Mouse (Mus musculus): ENCODE measurements at regions not wholly inside any gene's neighbourhood (a gene's known extent, or its start where the extent isn't known, plus 50 kb on each side); places are given as distances from the start of the nearest gene placed in this dataset. TPM values are rescaled to one million over a fixed set of nuclear protein-coding genes. Genes with fewer than 3 reads are reported as not detected.
A peak's percentile ranks its signal among the peaks of the same experiment; 100 is the strongest.
"Not testable (repeated sequence)": the region's sequence is repeated elsewhere in the genome, so short reads cannot be mapped to it uniquely, and the experiment has no call there.

- not testable (repeated sequence) for H3K4me1 ChIP-seq; H3K4me3 ChIP-seq; H3K27ac ChIP-seq (replicated peaks); ATAC-seq (ENCODE audit: extremely low read depth, insufficient number of reproducible peaks, low FRiP score, low TSS enrichment); H3K27me3 ChIP-seq (replicated peaks); H3K9me3 ChIP-seq; H3K9ac ChIP-seq
- Histone ChIP-seq H3K36me3 (peaks cover 11% of the 10 kb centered on the region; the same call in 1 of the 2 replicates), H3K4me2 (peak overlapping the region; percentile 71)
- WGBS = 80% methylated on average over 3 of the region's 3 CpGs
Observed at GRCm38 (mm10) chr13:61805300-61805699, 235.4 kb upstream of the Cts3 start.

GRCm38 (mm10) chr13:61804168-61804874, 234.4 kb upstream of the Cts3 start:
- ATAC-seq (ENCODE audit: extremely low read depth, insufficient number of reproducible peaks, low FRiP score, low TSS enrichment); H3K36me3 ChIP-seq: not testable (repeated sequence)
- H3K9ac ChIP-seq = peak overlapping the region; percentile 90

GRCm38 (mm10) chr13:61803763-61804162, 233.8 kb upstream of the Cts3 start:
- not testable (repeated sequence) for H3K36me3 ChIP-seq; H3K9me3 ChIP-seq; ATAC-seq (ENCODE audit: extremely low read depth, insufficient number of reproducible peaks, low FRiP score, low TSS enrichment); H3K27ac ChIP-seq (replicated peaks); H3K27me3 ChIP-seq (replicated peaks); H3K4me1 ChIP-seq
- Histone ChIP-seq H3K9ac (peak overlapping the region; percentile 90; the same call in 1 of the 2 replicates), H3K4me3 (peak overlapping the region; percentile 80), H3K4me2 (peak overlapping the region; percentile 71)
- WGBS = 18% methylated on average over 5 of the region's 5 CpGs

More at GRCm38 (mm10) chr13:61804168-61804874, 234.4 kb upstream of the Cts3 start:
- under 1% methylated on average over 19 of the region's 19 CpGs for WGBS
- H3K27me3 ChIP-seq (replicated peaks); H3K9me3 ChIP-seq; H3K4me1 ChIP-seq: not testable (repeated sequence)
- Histone ChIP-seq H3K27ac (replicated peaks) (peak overlapping the region; percentile 59; the same call in 1 of the 2 replicates), H3K4me3 (peak overlapping the region; percentile 80), H3K4me2 (peak overlapping the region; percentile 71)

GRCm38 (mm10) chr13:61763457-61763856, 193.5 kb upstream of the Cts3 start:
- not testable (repeated sequence) for H3K4me1 ChIP-seq; H3K27me3 ChIP-seq (replicated peaks)
- 73% methylated on average over 1 of the region's 1 CpGs for whole genome bisulfite sequencing

More at GRCm38 (mm10) chr13:61763457-61763856, 193.5 kb upstream of the Cts3 start:
- not testable (repeated sequence) for ATAC-seq (ENCODE audit: extremely low read depth, insufficient number of reproducible peaks, low FRiP score, low TSS enrichment); H3K36me3 ChIP-seq; H3K9ac ChIP-seq; H3K9me3 ChIP-seq; H3K4me2 ChIP-seq; H3K27ac ChIP-seq (replicated peaks); H3K4me3 ChIP-seq

Small RNA genes in the stretch of these regions (microRNA-seq; reads per million reads assigned to microRNA genes)
- not detected for gene Gm23739
